Mouse (Mus musculus) gastrocnemius, adult 2 months (tissue): ENCODE measurements around the gene Upp2. TPM values are rescaled to one million over a fixed set of nuclear protein-coding genes. Genes with fewer than 3 reads are reported as not detected.

Experiments used
- DNase-seq: peaks from one replicate; pipeline ENCODE4 v3.0.0; 2022
- H3K27ac ChIP-seq: fragments of 200-600 bp; 2 replicates; pipeline ENCODE4 v1.8.1; 2022; ENCODE audit warnings: mild to moderate bottlenecking
- H3K4me3 ChIP-seq: fragments of 200-600 bp; 2 replicates; pipeline ENCODE4 v1.8.1; 2022; ENCODE audit warnings: mild to moderate bottlenecking, moderate library complexity
- CTCF ChIP-seq: fragments of 200-600 bp; IDR thresholded peaks from 2 replicates; pipeline ENCODE4 v1.8.1; 2022; ENCODE audit warnings: antibody characterized with exemption, mild to moderate bottlenecking, moderate library complexity
- intact Hi-C: fragments of 180-260 bp; cut with DNase I; formaldehyde crosslinking; loops from one replicate; pipeline ENCODE4 v1.15.1; 2025
- total RNA-seq, 2 experiments: library from RNA; stranded (reverse); gene quantifications; 2 replicates each; pipeline ENCODE4 v1.2.3; 2021

The Upp2 gene
- total RNA-seq, 2 experiments from 2014 or later, result 2.0 to 2.4 TPM

DNA sequence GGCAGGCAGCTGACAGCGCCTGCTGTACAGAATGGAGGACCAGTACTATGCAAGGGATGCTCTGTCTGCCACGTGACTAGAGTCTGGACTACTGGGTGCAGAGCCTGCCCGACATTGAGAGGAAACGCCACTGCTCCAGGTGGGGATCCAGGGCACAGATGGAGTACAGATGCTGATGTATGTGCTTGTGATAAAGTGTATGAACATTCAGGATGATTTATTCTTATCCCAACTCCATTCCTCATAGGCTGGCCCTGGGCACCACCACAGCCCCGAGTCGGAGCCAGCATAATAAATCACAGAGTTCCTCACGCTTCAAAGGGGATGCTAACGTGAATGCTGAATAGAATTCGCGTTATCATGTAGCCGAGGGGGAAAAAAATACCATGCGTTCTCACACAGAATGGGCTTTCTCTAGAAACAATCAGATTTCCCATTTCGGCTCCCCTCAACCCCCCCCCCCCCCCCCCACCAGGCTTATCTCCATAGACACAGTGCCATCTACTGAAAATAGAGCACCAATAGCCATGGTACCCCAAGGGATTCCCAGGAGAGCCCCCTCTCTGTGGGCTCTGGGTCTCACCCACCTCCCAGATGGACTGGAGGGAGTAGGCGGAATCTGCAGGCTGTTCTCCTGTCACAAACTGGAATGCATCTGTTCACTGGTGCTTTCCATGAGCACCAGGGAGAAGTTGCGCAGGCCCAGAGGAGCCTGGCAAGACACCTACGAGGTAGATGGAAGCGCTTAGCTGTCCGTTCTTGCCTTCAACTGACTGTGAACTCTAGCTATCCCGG is 74.9 kb downstream of the Upp2 start:
- intact Hi-C loops, result no loop called here
- H3K27ac ChIP-seq, result no peak overlapping the region
- DNase-seq, result no peak
- no peak overlapping the region for H3K4me3 ChIP-seq
- TF ChIP-seq CTCF, result no peak

DNA sequence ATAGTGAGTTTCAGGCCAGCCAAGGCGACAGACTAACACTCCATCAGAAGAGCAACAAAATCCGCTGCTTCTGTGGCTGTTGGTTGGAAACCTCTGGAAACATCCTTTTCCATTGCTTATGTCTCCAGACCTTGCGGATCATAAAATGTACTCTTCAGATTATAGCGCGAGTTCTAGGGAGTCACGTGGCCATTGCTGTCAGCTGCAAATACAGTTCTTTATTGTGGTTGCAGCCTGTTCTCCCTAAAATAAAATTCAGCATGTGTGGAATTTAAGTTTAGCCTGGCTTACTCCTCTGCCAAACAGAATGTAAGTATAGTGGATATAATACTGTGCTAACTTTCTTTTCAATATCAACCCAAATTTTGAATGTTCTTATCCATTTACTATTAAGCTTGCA is 78.6 kb downstream of the Upp2 start:
- Histone ChIP-seq H3K4me3 (no peak overlapping the region), H3K27ac (no peak overlapping the region)
- DNase-seq, result no peak
- intact Hi-C loops, result no loop called here
- no peak for TF ChIP-seq CTCF

DNA sequence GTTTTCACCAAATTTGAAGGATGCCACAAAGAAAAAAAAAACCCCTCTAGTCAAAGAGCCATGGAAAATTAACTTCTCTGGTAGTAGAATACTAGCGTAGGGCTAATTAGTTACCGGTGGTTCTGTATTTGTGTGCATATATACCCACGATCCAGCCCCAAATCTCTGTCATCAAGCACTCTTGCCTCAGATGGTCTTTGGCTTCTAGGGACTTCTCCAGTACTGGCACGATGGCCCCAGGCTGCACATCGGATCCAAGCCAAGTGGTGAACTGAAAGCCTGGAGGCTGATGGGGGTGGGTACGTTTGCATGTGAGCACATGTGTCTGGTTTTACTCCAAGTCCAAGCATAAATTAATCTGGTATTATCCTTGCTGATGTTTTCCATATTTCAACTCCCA is 88.1 kb downstream of the Upp2 start:
- DNase-seq, result no peak
- no peak overlapping the region for H3K27ac ChIP-seq
- no peak for TF ChIP-seq CTCF
- no peak overlapping the region for H3K4me3 ChIP-seq
- intact Hi-C loops, result no loop called here

DNA sequence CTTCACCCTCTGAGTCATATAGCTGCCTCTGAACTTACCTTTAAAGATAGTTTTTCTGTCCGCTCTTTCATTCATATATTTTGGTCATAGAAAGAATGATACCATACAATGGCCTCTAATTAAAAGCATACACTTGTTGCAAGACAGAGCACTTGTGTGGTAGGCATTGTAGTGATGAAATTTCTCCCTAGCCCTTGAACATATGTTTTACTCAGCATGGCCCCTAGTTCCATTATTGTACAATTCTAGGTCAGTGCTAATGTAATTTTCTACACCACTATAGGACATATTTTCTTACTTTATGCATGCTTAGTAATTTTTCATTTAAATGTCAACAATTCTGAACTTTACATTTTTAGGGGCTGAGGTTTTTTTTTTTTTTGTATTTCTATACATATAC is 89.9 kb downstream of the Upp2 start:
- H3K4me3 ChIP-seq, result no peak overlapping the region
- intact Hi-C loops, result no loop called here
- no peak overlapping the region for H3K27ac ChIP-seq
- no peak for DNase-seq
- TF ChIP-seq CTCF, result no peak

DNA sequence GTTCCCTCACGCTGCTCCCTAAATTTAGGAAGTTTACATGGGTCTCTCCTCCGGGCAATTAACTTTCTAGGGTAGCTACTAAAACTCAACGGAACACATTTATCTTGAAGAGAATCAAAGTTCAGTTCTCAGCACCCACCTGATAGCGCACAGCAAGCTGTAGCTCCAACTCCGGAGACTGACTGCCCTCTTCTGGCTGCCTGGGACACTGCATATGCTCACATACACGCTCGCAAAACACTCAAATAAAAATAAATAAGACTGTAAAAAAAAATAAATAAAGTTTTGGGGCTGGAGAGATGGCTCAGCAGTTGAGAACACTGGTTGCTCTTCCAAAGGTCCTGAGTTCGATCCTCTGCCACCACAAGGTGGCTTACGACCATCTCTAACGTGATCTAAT is 90.8 kb downstream of the Upp2 start:
- no peak overlapping the region for H3K27ac ChIP-seq
- peak; percentile 14; the same call in 1 of the 2 replicates for TF ChIP-seq CTCF
- no peak for DNase-seq
- intact Hi-C loops, result no loop called here
- no peak overlapping the region for H3K4me3 ChIP-seq

DNA sequence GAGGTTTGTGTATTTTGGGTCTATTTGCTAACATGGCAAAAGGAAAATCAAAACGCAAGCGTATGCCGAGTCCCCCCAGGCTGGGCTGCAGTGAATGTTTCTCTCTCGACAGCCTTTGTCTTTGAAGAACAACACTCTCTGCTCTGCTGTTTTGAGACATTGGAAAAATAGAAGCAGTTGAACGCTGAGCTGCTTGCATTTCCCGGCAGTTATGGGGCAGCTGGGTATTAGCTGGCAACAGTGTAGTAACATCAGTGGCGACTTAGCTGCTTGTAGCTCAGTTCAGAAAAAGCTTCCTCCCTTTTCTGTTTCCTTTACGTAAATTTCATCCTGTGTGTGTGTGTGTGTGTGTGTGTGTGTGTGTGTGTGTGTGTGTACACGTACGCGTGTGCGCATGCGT is 93.5 kb downstream of the Upp2 start:
- intact Hi-C loops, result loop anchor here (10.0 kb wide), 1 partner anchor 356 kb away; no protein-coding TSS in a partner anchor
- Histone ChIP-seq H3K4me3 (peak overlapping the region; percentile 26; the same call in 1 of the 2 replicates), H3K27ac (no peak overlapping the region)
- TF ChIP-seq CTCF, result no peak
- no peak for DNase-seq

DNA sequence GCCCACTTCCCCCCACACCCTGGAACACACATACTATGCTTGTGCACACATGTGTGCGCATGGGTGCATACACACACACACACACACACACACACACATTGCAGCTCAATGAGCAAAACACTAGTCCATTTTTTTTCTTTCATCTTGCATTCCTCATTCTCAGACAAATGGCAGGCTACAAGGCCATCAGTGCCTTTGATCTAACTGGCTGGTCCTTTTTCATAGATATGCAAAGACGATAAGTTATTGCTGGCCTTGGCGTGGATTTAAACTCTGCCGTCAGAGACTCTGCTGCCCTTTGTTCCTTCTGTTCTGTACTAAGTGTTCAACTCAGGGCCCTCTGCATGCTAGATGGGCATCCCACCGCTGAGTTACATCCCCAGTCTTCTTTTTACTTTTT is 94.0 kb downstream of the Upp2 start:
- TF ChIP-seq CTCF, result no peak
- intact Hi-C loops, result loop anchor here (10.0 kb wide), 1 partner anchor 356 kb away; no protein-coding TSS in a partner anchor
- no peak for DNase-seq
- no peak overlapping the region for H3K27ac ChIP-seq
- H3K4me3 ChIP-seq, result no peak overlapping the region

DNA sequence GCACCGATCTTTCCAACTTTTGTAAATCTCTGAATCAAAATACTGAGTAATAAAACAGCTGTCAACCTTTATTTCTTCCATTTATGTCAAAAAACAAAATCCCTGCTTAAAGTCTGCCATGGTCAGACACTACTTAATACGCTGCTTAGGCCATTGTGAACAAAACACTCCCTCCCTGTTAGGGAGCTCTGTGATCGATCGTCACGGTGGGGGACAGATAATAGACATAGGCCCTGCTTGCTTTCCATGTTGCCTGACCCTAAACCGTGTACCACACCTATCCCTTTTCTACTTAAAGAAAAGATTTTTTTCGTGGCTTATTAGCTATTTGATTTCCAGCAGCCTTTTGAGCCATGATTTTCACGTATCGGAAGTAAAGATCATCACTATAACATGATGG is 95.6 kb downstream of the Upp2 start:
- no peak for DNase-seq
- no peak for TF ChIP-seq CTCF
- no peak overlapping the region for H3K27ac ChIP-seq
- H3K4me3 ChIP-seq, result no peak overlapping the region
- intact Hi-C loops, result loop anchor here (10.0 kb wide), 1 partner anchor 358 kb away; no protein-coding TSS in a partner anchor

DNA sequence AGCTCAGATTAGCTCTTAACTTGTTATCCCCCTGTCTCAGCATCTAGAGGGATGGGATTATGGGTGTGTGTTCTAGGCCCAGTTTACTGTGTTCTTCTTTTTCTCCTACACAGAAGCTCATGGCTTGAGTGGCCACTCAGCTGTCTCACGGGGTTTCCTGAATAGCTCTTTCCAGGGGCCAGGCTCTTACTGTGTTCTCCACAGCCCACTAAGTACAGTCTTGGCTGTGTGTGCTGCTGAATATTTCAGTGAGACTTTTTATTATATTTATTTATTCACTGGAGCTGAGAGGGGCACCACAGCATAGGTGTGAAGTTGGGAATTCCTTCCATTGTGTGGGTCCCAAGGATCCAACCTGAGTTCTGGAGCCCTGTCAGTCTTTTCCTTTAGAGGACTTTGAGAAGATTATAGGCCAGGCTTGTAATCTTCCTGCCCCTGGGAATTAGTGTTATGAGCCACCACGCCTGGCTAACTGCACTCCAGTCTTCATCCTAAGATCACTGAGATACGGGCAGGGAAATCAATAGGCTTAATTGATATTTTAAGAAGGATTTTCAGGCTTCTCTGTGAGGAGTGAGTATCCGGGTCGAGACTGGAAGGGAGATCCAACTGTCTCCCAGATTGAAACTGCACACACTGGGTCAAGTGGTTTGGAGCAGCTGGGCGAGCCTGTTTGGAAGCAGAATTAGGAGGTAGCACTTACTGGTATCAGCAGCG is 96.5 kb downstream of the Upp2 start:
- H3K4me3 ChIP-seq, result no peak overlapping the region
- intact Hi-C loops, result loop anchor here (10.0 kb wide), 1 partner anchor 359 kb away; no protein-coding TSS in a partner anchor

DNA sequence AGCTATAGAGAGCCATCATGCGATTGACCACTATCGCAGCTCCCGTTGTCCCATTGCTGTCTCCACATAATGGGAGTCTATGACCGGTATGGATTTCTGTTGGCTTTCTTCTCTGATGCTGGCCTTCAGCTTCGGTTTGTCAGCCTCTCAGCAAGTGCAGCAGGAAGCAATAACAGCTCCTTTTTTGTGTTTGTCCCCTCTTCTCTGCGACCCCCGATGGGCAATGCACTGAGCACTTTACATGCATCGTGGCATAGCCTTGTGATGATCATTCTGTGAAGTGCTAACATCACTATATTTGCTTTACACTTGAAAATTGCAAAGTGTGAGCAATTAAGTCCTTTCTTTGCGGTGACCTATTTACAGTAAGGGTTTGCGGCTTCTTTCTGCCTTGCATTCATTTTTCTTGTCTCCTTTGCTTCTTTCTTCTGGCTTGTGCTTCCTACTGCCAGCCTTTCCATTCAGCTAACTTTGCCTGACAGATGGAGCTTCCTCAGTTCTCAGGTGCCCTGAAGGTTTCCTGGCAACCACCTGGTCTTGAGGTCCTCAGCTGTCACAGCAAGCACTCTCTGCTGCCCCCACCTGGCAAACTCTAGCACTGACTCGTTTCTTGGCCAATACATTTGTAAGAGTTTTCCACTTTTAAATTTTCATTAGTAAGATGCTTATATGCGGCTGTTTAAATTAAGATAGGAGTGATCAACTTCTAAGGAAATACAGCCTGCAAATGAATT is 98.2 kb downstream of the Upp2 start:
- Histone ChIP-seq H3K4me3 (no peak overlapping the region), H3K27ac (no peak overlapping the region)
- DNase-seq, result peak; percentile 72
- intact Hi-C loops, result loop anchor here (1.0 to 10.0 kb wide), 5 partner anchors 98 to 608 kb away; partner anchors contain the start of genes Acvr1 and Upp2
- TF ChIP-seq CTCF, result peak; percentile 96; the same call in 1 of the 2 replicates

More for the DNA sequence above, 96.5 kb downstream of the Upp2 start:
- H3K27ac ChIP-seq, result no peak overlapping the region
- no peak for DNase-seq
- no peak for TF ChIP-seq CTCF

DNA sequence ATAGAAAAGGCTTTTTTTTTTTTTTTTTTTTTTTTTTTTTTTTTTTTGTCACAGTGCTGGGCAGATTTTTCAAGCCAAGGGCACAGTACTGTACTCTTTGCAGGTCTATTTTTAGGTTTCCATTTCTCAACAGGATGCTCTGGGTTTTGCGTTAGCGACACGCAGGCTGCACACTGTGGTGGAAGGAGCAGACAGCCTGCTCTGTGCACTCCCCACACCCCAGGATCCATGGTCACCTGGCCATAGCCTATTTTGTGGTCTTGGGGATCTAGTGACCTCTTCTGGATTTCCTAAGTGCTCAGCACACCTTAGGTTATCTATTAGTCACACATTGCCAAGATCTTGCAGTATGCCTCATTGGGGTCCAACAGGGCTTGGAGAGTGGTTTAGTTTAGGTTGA is 100.2 kb downstream of the Upp2 start:
- TF ChIP-seq CTCF, result no peak
- no peak overlapping the region for H3K27ac ChIP-seq
- no peak overlapping the region for H3K4me3 ChIP-seq
- DNase-seq, result no peak
- intact Hi-C loops, result loop anchor here (5.0 to 10.0 kb wide), 4 partner anchors 100 to 610 kb away; partner anchors contain the start of genes Acvr1 and Upp2

DNA sequence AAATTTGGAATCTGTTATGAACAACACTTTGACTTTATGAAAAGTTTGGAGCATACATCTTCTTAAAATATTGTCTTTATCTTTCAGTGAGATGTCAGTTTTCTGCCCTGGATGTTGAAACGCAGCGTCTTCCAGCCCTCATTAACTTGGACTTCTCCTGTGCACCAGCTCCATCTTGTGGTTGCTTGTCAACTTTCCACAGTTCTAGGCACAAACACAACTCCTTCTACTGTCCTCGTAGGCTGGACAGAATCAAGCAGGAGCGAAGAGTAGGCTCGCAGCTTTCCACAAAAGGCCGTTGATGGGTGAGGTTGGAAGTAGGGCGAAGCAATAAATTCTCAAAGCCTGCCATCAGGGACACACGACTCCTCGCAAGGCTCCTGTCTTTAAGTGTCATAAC is 100.9 kb downstream of the Upp2 start:
- peak; percentile 55 for DNase-seq
- intact Hi-C loops, result loop anchor here (5.0 to 10.0 kb wide), 4 partner anchors 101 to 611 kb away; partner anchors contain the start of genes Acvr1 and Upp2
- TF ChIP-seq CTCF, result peak; percentile 92; the same call in 1 of the 2 replicates
- H3K27ac ChIP-seq, result no peak overlapping the region
- H3K4me3 ChIP-seq, result no peak overlapping the region
